Mouse (Mus musculus): Measurements from ENCODE around the gene Acot6.
"Not testable (repeated sequence)": the region's sequence is repeated elsewhere in the genome, so short reads cannot be mapped to it uniquely, and the experiment has no call there.

The Acot6 gene

DNA sequence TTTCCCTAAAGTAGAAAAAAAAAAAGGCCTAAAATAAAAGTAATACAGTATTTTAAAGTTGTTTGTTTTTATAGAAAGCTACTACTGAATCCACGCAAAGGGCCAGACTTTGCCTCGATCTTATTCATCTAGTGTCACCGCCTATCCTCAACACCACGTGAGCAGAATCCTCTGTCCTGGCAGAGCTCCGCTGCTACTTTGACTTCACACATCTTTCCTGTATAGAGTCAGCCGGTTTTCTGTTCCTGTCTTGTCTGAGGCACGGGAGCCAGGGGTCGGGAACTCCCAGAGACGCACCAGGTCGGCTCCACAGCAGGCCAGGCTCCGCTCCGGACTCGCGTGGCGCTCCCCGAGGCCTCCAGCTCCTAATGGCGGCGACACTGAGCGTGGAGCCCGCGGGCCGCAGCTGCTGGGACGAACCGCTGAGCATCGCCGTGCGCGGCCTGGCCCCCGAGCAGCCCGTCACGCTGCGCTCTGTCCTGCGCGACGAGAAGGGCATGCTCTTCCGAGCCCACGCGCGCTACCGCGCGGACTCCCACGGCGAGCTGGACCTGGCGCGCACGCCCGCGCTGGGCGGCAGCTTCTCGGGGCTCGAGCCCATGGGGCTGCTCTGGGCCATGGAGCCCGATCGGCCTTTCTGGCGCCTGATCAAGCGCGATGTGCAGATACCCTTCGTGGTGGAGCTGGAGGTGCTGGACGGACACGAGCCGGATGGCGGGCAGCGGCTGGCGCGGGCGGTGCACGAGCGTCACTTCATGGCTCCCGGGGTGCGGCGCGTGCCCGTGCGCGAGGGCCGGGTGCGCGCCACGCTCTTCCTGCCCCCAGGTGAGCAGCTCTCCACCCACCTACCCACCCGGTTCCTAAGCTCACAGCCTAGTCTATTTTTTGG, at the start of gene Acot6:
Gene Acot6 (plus strand): TSS at position 51 of the 889 bp plus-strand sequence.
- DNase-seq (ENCODE audit: low read depth, low spot score) = not testable (repeated sequence)

DNA sequence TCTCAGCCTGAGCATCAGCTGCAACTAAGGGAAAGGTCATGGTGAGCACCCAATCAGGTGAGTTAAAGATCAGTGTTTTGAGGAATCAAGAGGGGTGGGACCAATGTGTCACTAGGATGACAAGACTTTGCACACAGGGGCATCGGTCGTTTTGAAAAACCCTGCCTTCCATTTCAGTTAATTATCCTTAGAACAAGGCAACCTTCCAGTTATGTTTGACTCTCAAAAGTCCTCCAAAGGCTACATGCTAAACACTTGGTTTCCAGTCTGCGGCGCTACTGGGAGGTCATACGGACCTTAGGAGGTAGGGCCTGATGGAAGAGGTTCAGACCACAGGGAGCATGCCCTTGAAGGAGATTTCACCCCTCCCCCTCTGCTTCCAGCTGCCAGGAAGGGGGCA, 49.7 kb upstream of the Acot6 start:
- not testable (repeated sequence) for DNase-seq (ENCODE audit: low read depth, low spot score)

DNA sequence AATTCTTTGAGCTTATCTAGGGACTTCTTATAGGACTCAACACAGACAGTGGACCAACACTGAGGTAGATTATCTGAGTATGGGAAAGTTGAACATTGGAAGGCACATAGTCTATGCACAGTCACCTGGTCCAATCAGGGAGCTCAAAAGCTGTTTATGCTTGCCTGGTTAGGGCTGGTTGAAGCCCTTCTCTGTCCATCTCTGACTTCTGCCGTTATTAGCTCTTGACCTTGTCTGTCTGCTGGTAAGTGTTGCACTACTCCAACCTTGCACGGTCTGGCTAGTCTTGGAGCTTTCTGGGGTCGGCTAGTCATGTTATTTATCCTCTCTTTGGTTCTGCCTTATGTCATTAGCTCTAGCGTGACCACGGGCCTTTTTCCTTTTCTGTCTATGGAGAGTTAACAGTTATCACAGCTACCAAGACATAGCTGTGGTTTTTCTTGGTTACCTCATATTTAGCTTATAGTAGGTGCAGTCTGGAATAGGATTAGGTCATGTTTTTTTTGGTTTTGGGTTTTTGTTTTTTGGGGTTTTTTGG, 48.4 kb upstream of the Acot6 start, which contains the start of gene Acot3:
Gene Acot3 (plus strand): TSS at position 208 of the 538 bp plus-strand sequence.
- no peak for DNase-seq (ENCODE audit: low read depth, low spot score)

DNA sequence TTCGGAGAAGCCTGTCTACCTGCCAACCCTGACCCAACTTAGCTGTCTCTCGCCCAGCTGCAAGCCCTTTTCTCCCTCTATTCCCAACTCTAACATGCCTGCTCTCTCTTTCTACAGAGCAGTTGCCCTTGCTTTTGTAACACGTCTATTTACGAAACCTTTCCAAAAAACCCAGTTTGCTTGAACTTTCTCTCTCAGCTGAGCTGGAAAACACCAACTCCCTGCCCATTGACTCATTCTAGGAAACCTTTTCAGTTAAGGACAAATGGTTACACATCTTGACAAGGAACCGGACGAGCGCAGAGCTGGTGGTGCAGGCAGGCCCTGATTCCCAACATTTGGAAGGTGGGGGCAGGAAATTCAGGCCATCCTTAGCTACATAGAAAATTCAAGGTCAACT, 47.8 kb upstream of the Acot6 start:
- no peak for DNase-seq (ENCODE audit: low read depth, low spot score)

DNA sequence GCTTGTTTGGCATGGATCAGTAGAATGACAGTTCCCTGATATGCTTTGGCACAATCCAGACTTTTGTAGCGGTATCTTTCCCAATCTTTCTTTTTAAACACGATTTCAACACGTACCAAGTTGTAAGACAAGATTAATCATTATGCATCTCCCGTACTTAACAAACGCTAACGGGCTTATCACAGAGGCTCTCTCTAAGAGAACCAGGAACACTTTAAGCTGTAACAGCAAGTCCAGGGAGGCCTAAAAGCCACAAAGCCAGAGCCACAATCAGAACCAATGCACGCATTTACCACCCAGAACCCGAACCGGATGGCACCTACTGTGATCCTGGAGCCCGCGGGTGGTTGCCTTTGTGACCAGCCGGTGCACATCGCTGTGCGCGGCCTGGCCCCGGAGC, 47.3 kb upstream of the Acot6 start:
- no peak for DNase-seq (ENCODE audit: low read depth, low spot score)

DNA sequence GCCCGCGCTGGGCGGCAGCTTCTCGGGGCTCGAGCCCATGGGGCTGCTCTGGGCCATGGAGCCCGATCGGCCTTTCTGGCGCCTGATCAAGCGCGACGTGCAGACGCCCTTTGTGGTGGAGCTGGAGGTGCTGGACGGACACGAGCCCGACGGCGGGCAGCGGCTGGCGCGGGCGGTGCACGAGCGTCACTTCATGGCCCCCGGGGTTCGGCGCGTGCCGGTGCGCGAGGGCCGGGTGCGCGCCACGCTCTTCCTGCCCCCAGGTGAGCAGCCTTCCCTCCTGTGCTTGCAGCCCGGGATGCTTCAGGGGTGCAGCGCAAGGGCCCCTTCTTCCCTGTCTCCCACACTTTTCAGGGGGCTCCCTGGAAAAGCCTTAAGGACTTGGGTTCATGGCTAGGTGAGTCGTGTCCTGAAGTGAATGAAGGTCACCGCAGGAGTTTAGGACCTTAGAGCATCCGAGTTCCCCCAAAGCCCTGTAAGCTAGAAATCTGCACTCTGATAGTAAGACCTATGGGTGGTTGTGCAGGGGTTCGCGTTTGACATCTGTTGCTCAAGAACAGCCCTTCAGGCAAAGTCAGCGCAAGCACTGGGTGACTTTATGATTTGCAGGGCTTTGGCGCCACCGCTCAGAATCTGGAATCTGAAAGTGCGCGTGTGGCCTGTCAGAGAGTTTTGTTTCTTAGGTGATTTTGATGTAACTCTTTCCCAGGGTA, 46.6 kb upstream of the Acot6 start:
- DNase-seq (ENCODE audit: low read depth, low spot score) = no peak

DNA sequence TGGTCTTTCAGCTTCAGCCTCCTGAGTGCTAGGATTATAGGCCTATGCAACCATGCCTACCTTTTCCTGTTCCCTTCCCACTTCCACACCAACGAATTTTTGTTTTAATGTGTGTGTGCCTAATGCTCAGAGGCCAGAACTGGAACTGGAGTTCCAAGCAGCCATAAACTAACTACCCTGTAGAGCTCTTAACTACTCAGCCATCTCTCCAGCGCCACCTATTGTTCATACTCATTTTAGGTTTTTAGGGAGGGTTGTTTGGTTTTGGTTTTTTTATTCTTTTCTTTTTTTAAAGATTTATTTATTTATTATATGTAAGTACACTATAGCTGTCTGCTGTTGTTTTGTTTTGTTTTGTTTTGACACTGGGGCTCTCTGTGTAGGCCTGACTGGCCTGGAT, 39.5 kb upstream of the Acot6 start:
- peak; percentile 77 for DNase-seq (ENCODE audit: low read depth, low spot score)

DNA sequence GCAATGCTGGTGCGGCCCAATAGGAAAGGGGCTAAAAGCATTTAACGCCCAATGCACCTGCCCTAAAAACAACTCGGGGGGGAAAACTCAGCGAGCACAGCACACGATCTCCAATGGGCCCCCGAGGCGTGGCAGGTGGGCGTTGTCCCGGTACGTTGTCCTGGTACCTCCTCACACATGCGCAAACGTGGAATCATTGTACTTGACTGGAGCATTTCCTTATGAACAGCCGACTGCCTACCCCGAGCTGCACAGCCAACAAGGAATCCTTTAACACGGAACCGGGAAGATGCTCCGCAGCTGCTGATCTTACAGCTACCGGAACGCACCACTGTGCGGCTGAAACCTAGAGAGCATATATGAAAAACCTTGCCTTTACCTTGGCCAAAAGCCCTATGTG, 38.1 kb upstream of the Acot6 start:
- DNase-seq (ENCODE audit: low read depth, low spot score) = no peak

DNA sequence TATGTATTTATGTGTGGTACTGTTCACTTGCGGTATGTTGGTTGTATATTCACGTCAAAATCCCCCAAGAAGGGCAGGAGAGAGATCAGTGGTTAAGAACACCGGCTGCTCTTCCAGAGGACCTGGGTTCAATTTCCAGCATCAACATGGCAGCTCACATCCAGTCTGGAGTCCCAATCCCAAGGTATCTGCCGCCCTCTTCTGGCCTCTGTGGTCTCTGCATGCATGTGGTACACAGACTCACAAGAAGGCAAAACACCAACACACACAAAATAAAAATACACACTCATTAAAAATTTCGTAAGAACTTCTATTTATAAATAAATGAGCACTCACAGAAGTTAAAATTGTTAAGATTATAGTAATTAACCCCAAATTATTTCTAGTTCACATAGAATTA, 37.2 kb upstream of the Acot6 start:
- DNase-seq (ENCODE audit: low read depth, low spot score) = peak; percentile 28

DNA sequence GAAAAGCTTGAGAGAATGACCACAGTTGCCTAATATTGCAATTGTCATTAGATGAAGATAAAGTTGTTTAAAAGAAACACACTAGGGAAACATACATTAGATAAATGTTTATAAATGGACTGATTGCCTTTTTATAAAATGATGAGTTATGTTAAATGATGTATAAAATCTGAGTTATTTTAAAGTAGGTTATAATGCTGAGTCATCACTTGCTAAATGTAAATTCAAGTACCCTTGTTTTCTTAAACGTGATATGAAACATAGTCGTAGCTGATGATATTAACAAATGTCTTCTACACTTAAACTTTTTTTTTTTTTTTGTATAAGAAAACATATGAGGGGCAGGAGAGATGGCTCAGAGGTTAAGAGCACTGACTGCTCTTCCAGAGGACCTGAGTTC, 36.6 kb upstream of the Acot6 start:
- no peak for DNase-seq (ENCODE audit: low read depth, low spot score)

DNA sequence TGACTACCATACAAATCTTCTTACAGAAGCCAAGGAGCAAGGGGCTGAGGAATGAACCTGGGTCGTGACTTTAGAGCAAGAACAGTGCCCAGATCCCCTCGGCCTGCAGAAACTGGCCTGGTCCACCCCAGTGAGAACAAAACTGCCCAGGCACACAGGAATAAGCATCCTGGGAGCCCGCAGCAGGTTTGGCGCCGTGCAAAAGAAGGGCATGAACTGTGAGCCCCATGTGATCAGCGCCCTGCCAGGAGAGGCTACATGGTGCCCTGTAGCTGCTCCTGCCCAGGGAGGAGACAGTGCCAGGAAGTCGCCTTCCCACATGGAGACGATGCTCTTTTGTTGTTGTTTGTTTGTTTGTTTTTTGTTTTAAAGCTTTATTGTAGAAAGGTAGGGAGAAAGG, 35.8 kb upstream of the Acot6 start:
- no peak for DNase-seq (ENCODE audit: low read depth, low spot score)

DNA sequence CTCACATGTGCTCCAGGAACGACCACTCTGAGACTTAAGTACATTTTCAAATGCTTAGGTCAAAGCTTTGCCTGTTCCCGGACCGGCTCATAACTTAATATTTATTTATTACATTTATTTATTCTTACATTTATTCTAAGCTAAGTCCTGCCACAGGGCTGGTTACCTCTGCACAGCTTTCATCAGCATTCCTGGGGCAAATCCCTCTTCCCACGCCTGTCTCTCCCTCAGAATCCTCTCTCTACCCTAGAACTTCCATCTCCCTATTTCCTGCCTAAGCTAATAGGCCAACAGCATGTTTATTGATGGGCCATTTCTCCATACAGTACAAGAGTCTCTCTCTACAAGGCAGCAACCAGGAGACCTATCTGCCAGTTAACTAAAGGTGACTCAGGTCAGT, 32.7 kb upstream of the Acot6 start:
- DNase-seq (ENCODE audit: low read depth, low spot score) = no peak

DNA sequence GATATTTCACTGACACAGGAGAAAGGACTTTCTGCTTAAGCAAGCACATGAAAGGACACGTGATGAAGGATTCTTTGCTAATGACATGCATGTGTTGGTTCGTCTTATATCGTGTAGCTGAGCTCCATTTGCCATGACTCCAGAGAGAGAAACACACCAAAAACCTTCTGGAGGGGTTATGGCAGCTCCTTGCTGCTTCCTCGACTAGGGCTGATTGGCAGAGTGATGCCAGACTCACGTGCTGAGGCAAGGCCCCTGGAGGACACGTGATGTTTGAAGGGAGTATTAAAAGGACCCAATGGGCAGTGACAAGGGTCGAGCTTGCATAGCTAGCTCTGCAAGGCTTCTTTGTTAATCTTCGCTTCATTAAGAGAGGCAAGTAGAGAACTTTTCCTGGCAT, 32.2 kb upstream of the Acot6 start:
- DNase-seq (ENCODE audit: low read depth, low spot score) = no peak

DNA sequence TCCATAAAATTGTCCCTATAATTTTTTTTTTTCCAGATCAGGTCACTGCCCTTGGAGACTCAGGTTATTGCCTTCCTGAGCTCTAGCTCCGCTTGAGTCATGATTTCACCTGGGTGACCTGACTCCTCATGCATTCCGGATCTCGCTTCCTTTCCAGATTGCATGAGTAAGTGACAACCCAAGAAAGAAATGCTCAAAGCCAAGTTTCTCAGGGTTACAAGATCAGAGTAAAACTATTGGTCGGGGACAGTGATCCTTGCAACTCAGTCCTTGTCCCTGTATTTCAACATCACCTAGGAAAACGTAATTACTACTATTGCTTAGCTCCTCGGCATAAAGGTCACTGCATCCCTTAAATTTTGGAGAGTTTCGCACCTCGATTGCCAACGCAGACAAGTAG, 31.5 kb upstream of the Acot6 start, which contains the start of gene Acot5:
Gene Acot5 (plus strand): TSS at position 340 of the 400 bp plus-strand sequence.
- no peak for DNase-seq (ENCODE audit: low read depth, low spot score)

DNA sequence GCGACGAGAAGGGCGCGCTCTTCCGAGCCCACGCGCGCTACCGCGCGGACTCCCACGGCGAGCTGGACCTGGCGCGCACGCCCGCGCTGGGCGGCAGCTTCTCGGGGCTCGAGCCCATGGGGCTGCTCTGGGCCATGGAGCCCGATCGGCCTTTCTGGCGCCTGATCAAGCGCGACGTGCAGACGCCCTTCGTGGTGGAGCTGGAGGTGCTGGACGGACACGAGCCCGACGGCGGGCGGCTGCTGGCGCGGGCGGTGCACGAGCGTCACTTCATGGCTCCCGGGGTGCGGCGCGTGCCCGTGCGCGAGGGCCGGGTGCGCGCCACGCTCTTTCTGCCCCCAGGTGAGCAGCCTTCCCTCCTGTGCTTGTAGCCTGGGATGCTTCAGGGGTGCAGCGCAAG, 30.9 kb upstream of the Acot6 start:
- DNase-seq (ENCODE audit: low read depth, low spot score) = not testable (repeated sequence)

DNA sequence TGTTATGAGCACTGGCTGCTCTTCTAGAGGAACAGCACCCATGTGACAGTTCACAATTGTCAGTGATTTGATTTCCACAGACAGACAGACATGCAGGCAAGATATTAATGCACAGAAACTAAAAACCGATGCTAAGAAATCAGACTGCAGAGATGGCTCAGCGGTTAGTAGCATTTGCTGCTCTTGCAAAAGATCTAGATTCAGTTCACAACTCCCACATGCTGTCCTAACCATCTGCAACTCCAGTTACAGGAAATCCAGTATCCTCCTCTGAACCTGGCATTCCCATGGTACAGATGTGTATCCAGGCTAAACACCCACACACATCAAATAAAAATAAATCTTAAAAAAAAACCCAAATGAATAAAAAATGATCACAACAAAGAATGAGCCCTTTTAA, 28.8 kb upstream of the Acot6 start:
- no peak for DNase-seq (ENCODE audit: low read depth, low spot score)

DNA sequence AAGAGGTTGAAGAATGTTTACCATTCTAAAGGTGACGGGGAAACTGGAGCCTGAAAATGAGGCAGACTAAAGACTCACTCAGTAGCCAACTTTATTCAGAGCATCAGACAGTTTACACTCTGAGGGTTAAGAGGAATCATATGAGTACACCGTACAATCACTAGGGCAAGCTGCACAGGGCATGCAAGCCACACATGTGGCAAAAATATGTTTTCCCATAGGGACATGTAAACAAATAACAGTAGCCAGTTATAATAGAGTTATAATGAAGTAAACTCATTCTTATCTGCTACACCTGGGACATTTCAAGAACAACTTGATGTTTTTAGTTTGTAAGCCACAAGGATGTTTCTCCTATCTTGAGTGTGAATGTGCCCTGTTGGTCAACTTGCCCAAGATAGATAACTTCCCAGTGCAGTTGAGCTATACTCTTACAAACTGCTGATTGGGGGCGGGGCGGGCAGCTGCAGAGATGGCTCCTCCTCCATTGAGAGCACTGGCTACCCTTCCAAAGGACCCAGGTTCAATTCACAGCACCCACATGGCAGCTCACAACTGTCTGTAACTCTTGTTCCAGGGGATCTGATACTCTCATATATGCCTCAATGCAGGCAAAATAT, 23.0 kb upstream of the Acot6 start:
- no peak for DNase-seq (ENCODE audit: low read depth, low spot score)

DNA sequence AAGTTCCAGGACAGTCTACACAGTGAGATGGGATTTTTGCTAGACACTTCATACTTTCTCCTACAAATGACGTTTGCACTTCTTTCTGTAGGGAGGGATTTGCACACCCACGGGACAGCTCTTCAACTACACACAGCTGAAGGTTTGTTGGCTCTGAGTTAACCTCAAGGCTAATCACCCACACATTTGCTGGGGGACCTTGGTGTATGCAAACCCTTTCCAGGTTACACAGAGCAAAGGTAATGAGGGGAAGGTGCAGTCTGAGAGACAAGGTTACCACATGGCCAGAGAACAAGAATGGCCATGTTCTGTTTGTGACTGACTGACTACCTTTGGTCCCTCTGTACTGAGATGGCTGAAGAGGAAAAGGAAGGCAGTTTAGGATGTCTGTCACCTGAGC, 16.6 kb upstream of the Acot6 start:
- DNase-seq (ENCODE audit: low read depth, low spot score) = no peak

DNA sequence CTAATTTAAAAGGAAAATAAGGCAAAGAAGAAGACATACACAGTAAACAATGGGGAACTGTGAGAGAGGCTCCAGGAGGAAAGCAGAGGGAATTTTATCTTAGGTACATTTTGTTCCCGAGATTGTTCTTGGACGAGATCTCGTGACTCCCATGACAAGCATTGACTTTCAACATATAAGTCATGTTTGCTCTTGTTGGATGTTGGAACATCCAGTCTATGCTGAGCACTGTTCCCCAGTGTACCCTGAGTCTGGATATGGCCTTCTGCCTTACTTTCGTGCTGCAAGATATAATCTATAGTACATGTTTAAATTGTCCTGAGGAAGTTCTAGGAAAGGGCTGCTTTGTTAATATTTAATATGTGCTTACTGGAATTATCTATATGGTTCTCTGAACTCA, 15.9 kb upstream of the Acot6 start:
- no peak for DNase-seq (ENCODE audit: low read depth, low spot score)

DNA sequence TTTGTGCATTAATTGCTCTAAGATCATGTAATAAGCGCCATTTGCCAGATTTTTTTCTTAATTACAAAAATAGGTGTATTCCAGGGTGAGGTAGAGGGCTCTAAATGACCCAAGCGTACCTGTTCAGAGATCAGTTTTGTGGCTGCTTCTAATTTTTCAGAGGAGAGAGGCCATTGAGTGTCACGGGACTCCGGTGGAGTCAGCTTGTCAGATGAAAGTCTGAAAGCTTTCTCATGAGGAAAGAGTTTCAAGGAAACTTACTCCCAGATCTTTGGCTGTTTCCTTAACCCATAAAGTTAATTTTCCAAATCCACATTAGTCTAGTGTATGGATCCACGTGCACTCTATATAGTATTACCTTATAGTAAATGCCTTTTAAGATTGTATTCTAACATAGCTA, 5.8 kb upstream of the Acot6 start:
- not testable (repeated sequence) for DNase-seq (ENCODE audit: low read depth, low spot score)

DNA sequence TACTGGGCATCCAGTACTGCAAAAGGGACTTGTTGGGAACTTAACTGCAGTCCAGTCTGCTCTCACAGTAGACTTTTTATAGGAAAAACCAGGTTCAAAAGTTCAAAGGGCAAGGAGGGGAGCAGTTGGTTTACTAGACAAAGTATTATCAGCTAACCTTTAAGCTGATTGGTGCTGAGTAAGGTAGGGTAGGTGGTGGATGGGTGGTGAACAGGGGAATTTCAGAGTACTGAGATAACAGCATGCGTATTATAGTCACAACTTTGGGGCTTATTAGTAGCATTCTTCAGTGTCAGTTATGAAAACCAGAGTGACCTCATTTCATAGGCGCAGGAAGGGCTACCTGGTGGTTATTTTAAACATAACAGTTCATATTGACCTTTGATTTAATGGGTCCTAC, 849 bp upstream of the Acot6 start:
- no peak for DNase-seq (ENCODE audit: low read depth, low spot score)

DNA sequence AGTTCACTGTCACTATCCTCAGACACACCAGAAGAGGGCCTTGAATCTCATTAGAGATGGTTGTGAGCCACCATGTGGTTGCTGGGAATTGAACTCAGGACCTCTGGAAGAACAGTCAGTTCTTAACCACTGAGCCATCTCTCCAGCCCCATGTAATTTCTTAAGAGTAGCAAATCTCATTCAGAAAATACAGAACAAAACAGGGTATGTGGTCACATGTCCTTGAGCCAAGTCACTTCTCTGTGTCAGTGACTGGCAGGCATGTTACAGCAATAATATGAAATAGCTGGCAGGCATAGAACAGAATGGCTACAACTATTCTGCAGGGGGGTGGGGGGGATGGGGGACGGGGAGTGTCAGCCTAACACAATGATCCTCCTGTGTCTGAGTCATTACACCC, 383 bp upstream of the Acot6 start:
- DNase-seq (ENCODE audit: low read depth, low spot score) = no peak

Measured in 3T3-L1 (cell line).